Mouse (Mus musculus): ENCODE data around the gene Fgg.

GRCm38 (mm10) chr3:82981861-82982260 lies 25.7 kb upstream of the Fgg start:
- TF ChIP-seq CTCF (IDR thresholded peaks at IDR 0.05; ENCODE audit: insufficient read depth, low read length), result no peak
- no peak for TF ChIP-seq POLR2A (IDR thresholded peaks at IDR 0.05; ENCODE audit: borderline replicate concordance, extremely low read depth, low read depth, low read length)

All from lung, adult 2 months (tissue).